Mouse (Mus musculus) thymus, adult 2 months (tissue): ENCODE measurements at regions not wholly inside any gene's neighbourhood (a gene's known extent, or its start where the extent isn't known, plus 50 kb on each side); places are given as distances from the start of the nearest gene placed in this dataset.

Experiments
- CTCF ChIP-seq: fragments of 200-500 bp; IDR thresholded peaks from 2 replicates; pipeline ENCODE4 v1.5.1; 2012; ENCODE audit warnings: mild to moderate bottlenecking, control low read depth, low read length, moderate library complexity, borderline replicate concordance; ENCODE audit not compliant: control insufficient read depth, poor library complexity, insufficient read depth; ENCODE audit errors: extremely low read depth
- POLR2A ChIP-seq: fragments of 200-500 bp; IDR thresholded peaks from 2 replicates; pipeline ENCODE4 v1.6.1; 2012; ENCODE audit warnings: mild to moderate bottlenecking, low read length, control low read depth, moderate library complexity; ENCODE audit not compliant: control insufficient read depth, poor library complexity, insufficient read depth; ENCODE audit errors: extremely low read depth

DNA sequence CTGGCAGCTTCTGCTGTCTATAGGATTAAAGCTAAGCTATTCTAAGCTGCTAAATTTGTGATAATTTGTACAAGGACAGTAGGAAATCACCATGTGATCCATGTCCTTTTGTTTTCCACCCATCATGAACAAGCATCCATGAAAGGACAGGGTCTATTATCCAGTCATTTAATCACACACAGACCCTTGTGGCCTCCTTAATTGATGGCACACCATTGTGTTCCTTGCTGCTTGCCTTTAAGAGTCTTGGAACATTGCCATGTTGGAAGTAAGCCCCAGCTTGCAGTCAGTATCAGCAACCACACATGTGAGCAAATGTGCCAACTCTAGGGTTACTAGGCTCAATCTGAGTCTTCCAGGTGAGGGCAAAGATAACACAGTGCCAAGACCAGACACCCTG is 608.7 kb downstream of the Hs3st4 start:
- TF ChIP-seq CTCF: no peak
- TF ChIP-seq POLR2A: no peak
